Mouse (Mus musculus) forebrain, postnatal 0 days (tissue): ENCODE measurements around the gene Cfc1. TPM values are rescaled to one million over a fixed set of nuclear protein-coding genes. Genes with fewer than 3 reads are reported as not detected.
"Not testable (repeated sequence)": the region's sequence is repeated elsewhere in the genome, so short reads cannot be mapped to it uniquely, and the experiment has no call there.

ENCODE experiments used
- ATAC-seq: fragments of 200-750 bp; cut with Nextera tagmentation; 2 replicates; pipeline ENCODE4 v1.8.0; 2017; ENCODE audit warnings: mild to moderate bottlenecking, moderate library complexity
- DNase-seq: peaks from one replicate; pipeline ENCODE4 v3.0.0-alpha.2; 2015
- H3K27ac ChIP-seq: fragments of 300-500 bp; sonication (generic); 2 replicates; pipeline ENCODE4 v1.5.1; 2014; ENCODE audit warnings: low read depth, mild to moderate bottlenecking, antibody characterized with exemption, low read length, moderate library complexity, mixed read lengths
- H3K27me3 ChIP-seq: fragments of 300-500 bp; sonication (generic); 2 replicates; pipeline ENCODE4 v1.6.1; 2014; ENCODE audit warnings: mild to moderate bottlenecking, low read length, mixed read lengths; ENCODE audit not compliant: insufficient read depth
- H3K36me3 ChIP-seq: fragments of 300-500 bp; sonication (generic); 2 replicates; pipeline ENCODE4 v1.6.1; 2014; ENCODE audit warnings: mild to moderate bottlenecking, moderate library complexity; ENCODE audit not compliant: insufficient read depth
- H3K4me1 ChIP-seq: fragments of 300-500 bp; sonication (generic); 2 replicates; pipeline ENCODE4 v1.6.1; 2014; ENCODE audit warnings: antibody characterized with exemption; ENCODE audit not compliant: insufficient read depth
- H3K4me2 ChIP-seq: fragments of 300-500 bp; sonication (generic); 2 replicates; pipeline ENCODE4 v1.6.1; 2014; ENCODE audit warnings: low read depth, mild to moderate bottlenecking, moderate library complexity
- H3K4me3 ChIP-seq: fragments of 300-500 bp; sonication (generic); 2 replicates; pipeline ENCODE4 v1.5.1; 2014; ENCODE audit warnings: low read depth, low read length, mixed read lengths
- H3K9ac ChIP-seq: fragments of 300-500 bp; sonication (generic); 2 replicates; pipeline ENCODE4 v1.6.1; 2014; ENCODE audit warnings: mild to moderate bottlenecking
- H3K9me3 ChIP-seq: fragments of 300-500 bp; sonication (generic); 2 replicates; pipeline ENCODE4 v1.6.1; 2016; ENCODE audit warnings: low read length
- CTCF ChIP-seq: sonication (generic); IDR thresholded peaks from 2 replicates; pipeline ENCODE4 v1.5.1; 2016; ENCODE audit warnings: antibody characterized with exemption, control low read depth, low read depth
- WGBS: fragments of 180-500 bp; shearing (Covaris S2); extraction: QIAGEN DNeasy Blood & Tissue Kit; methylation state at CpG from one replicate; pipeline ENCODE4 v1.1.7; 2014; 5-methylcytosine and 5-hydroxymethylcytosine counted together
- polyA plus RNA-seq: library from polyadenylated mRNA; unstranded; fragments of >200 nt; fragmentation: Nextera tagmentation; extraction: Ambion mirVana; gene quantifications from 2 replicates; pipeline ENCODE4 v1.2.1, GENCODE M21; 2015
- total RNA-seq: library from RNA; depleted of rRNA; stranded (reverse); fragments of >200 nt; gene quantifications from 2 replicates; pipeline ENCODE4 v1.2.3, GENCODE M21; 2014; rRNA removed

Cfc1 gene
- total RNA-seq: not detected in 2 replicates
- polyA plus RNA-seq: 0.22 and 0.33 TPM in 2 replicates

GRCm38 (mm10) chr1:34535043-34535698 lies at the start of gene Cfc1:
Cfc1 (plus strand) TSS chr1:34535648.
- H3K4me1 ChIP-seq, DNase-seq, H3K9ac ChIP-seq, H3K36me3 ChIP-seq, H3K27ac ChIP-seq, H3K4me3 ChIP-seq, H3K9me3 ChIP-seq, ATAC-seq: not testable (repeated sequence)
- Histone ChIP-seq H3K27me3 (peaks cover 23% of the 10 kb centered on the region), H3K4me2 (peak within 1 kb of the TSS; percentile 49)
- 24% methylated on average over 7 of the region's 7 CpGs for WGBS

- H3K27me3 ChIP-seq: no peaks in the 10 kb centered on the region
- no peak for DNase-seq
- no peaks in the 10 kb centered on the region for H3K36me3 ChIP-seq
- no peaks in the 10 kb centered on the region for H3K9me3 ChIP-seq
- H3K4me3 ChIP-seq: no peak overlapping the region
- H3K4me1 ChIP-seq: no peaks in the 10 kb centered on the region
- no peak overlapping the region for H3K4me2 ChIP-seq
- WGBS: 90% methylated on average over 3 of the region's 3 CpGs
- no peak overlapping the region for H3K9ac ChIP-seq
- no peak for ATAC-seq
- H3K27ac ChIP-seq: no peak overlapping the region
- TF ChIP-seq CTCF: no peak
Observed at GRCm38 (mm10) chr1:34487383-34487782, 48.1 kb upstream of the Cfc1 start.

- no peaks in the 10 kb centered on the region for H3K27me3 ChIP-seq
- no peak overlapping the region for H3K4me3 ChIP-seq
- H3K27ac ChIP-seq: no peak overlapping the region
- DNase-seq (no peak), ATAC-seq (no peak)
- H3K9ac ChIP-seq: no peak overlapping the region
- H3K4me2 ChIP-seq: no peak overlapping the region
- no peaks in the 10 kb centered on the region for H3K36me3 ChIP-seq
- no peaks in the 10 kb centered on the region for H3K9me3 ChIP-seq
- WGBS: 91% methylated on average over 6 of the region's 6 CpGs
- no peak for TF ChIP-seq CTCF
- H3K4me1 ChIP-seq: no peaks in the 10 kb centered on the region
Observed at GRCm38 (mm10) chr1:34489852-34490541, 45.5 kb upstream of the Cfc1 start.

- DNase-seq (no peak), ATAC-seq (no peak)
- Histone ChIP-seq H3K36me3 (no peaks in the 10 kb centered on the region), H3K27me3 (no peaks in the 10 kb centered on the region), H3K4me1 (no peaks in the 10 kb centered on the region), H3K9ac (no peak overlapping the region), H3K4me2 (no peak overlapping the region), H3K27ac (no peak overlapping the region), H3K9me3 (no peaks in the 10 kb centered on the region), H3K4me3 (no peak overlapping the region)
- TF ChIP-seq CTCF: no peak
- 87% methylated on average over 4 of the region's 4 CpGs for WGBS
Observed at GRCm38 (mm10) chr1:34491480-34491879, 44.0 kb upstream of the Cfc1 start.

GRCm38 (mm10) chr1:34502991-34503390 lies 32.5 kb upstream of the Cfc1 start:
- H3K9me3 ChIP-seq: no peaks in the 10 kb centered on the region
- no peaks in the 10 kb centered on the region for H3K36me3 ChIP-seq
- DNase-seq (no peak), ATAC-seq (no peak)
- H3K27me3 ChIP-seq: no peaks in the 10 kb centered on the region
- no peak overlapping the region for H3K4me3 ChIP-seq
- no peak overlapping the region for H3K27ac ChIP-seq
- no peak overlapping the region for H3K9ac ChIP-seq
- H3K4me2 ChIP-seq: no peak overlapping the region
- no peaks in the 10 kb centered on the region for H3K4me1 ChIP-seq
- WGBS: 39% methylated on average over 3 of the region's 3 CpGs
- no peak for TF ChIP-seq CTCF

- Histone ChIP-seq H3K9ac (no peak overlapping the region), H3K4me1 (no peaks in the 10 kb centered on the region), H3K4me2 (no peak overlapping the region), H3K27me3 (no peaks in the 10 kb centered on the region), H3K9me3 (no peaks in the 10 kb centered on the region), H3K27ac (no peak overlapping the region), H3K36me3 (no peaks in the 10 kb centered on the region), H3K4me3 (no peak overlapping the region)
- no peak for TF ChIP-seq CTCF
- DNase-seq (no peak), ATAC-seq (no peak)
- 63% methylated on average over 7 of the region's 7 CpGs for WGBS
Observed at GRCm38 (mm10) chr1:34505307-34505706, 30.1 kb upstream of the Cfc1 start.

- Histone ChIP-seq H3K36me3 (no peaks in the 10 kb centered on the region), H3K4me1 (no peaks in the 10 kb centered on the region), H3K27ac (no peak overlapping the region), H3K4me2 (no peak overlapping the region), H3K4me3 (no peak overlapping the region), H3K9me3 (no peaks in the 10 kb centered on the region), H3K9ac (no peak overlapping the region), H3K27me3 (no peaks in the 10 kb centered on the region)
- 81% methylated on average over 4 of the region's 4 CpGs for WGBS
- TF ChIP-seq CTCF: no peak
- DNase-seq: no peak
- ATAC-seq: no peak
Observed at GRCm38 (mm10) chr1:34505970-34506551, 29.4 kb upstream of the Cfc1 start.
